Mouse (Mus musculus) adrenal gland (tissue): ENCODE results near the gene Slc9b2.

Source experiments
- intact Hi-C: fragments of 180-260 bp; cut with DNase I; formaldehyde crosslinking; loops from one replicate; pipeline ENCODE4 v1.15.1; 2025

Gene Slc9b2

DNA sequence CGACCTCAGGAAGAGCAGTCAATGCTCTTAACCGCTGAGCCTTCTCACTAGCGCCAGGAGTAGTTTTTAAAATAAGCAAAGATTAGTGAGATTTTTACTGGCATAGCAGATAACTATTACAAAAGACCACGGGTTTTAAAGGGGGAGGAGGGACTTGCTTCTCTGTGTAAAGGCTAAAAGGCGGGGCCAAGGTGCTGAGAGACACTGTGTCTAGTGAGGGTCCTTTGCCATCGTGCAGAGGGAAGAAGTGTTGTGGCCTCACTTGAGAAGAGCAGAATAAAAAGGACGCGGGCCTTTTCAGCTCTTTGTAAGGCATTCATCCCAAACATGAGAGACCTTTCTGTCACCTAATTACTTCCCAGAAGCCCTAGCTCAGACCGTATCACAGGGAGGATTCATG, 2.9 kb upstream of the Slc9b2 start:
- intact Hi-C loops, result no loop called here

DNA sequence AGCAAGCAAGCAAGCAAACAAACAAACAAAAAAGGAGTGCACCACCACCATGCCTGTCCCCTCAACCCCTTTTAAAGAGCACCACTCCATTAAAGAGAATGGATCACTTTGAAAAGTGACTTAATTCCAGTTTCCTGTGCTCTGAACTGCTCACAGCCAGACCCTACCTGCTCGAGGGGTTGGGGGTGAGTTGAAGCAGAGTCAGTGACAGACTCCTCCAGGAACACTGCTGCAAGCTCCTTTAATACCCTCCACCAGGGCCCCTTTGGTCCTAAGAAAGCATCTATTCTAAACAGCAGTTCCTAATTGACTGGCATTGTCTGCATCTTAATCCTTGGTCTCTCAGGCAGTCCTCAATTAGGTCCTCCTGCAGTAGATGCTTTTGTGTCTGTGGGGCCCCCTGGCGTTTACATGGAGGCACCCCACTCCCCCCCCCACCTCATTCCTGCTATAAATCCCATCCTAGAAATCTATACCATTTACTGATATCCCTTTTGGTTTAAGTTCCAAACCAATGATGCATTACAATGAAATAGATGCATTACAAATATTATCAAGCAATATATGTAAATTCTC, 5.5 kb downstream of the Slc9b2 start:
- intact Hi-C loops, result no loop called here

DNA sequence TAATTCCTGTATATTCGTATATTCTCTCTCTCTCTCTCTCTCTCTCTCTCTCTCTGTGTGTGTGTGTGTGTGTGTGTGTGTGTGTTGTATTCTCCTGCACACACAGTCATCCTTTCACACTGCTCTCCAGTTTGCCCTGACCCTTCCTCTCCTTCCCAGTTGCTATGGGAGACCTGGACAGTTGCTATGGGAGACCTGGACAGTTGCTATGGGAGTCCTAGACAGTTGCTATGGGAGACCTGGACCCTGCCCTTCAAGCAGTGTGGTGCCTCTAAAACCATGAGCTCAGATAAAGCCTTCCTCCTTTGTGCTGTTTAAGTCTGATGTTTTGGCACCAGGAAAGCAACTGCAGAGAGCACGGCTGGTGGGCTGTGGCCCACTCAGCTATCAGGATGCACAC, 6.2 kb downstream of the Slc9b2 start:
- intact Hi-C loops, result no loop called here

DNA sequence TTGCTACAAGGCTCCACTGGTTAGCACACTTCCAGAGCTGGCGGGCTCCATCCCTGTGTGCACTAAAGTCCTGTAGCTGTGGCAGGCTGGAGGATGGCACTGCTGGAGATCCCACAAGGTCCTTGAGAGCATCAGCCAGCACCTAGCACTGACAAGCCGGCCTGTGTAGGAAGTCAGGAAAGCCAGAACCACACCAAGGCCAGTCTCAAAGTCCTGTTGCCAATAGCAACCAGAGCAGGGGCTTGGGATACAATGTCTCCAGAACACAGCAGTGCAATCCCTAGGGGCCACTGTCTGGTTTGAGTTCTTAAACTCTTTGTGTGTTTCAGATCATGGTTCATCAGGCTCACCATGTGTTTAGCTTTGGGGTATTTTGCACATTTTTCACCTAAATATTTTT, 7.3 kb downstream of the Slc9b2 start:
- intact Hi-C loops, result no loop called here

DNA sequence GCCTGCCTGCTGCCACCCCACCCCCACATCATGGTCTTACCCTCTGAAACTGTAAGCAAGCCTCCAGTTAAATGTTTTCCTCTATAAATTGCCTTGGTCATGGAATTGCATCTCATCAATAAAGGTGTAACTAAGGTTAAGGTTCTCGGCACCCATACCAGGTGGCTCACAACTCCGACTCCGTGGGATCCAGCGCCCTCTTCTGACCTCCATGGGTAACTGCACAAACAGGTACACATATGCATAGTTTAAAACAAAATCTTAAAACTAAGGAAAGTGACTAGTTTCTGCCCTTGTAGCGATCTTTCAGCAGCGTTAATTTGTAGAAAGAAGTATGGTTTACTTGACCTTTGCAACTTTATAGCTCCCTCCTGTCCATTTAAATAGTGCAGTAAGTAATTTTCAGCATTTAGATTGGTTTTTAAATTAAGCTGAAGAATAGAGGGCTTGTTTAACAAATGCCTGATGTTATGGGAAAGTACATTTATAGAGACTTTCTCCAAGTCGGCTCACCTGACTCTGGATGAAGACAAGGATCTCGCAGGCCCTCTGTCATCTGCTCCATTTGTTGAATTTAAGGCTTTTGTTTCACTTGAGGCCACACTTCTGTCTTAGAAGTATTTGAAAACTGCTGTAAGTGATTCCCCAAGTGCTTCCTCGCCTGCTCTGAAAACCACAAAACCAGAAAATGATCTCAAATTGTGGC, 8.4 kb downstream of the Slc9b2 start:
- intact Hi-C loops, result no loop called here

DNA sequence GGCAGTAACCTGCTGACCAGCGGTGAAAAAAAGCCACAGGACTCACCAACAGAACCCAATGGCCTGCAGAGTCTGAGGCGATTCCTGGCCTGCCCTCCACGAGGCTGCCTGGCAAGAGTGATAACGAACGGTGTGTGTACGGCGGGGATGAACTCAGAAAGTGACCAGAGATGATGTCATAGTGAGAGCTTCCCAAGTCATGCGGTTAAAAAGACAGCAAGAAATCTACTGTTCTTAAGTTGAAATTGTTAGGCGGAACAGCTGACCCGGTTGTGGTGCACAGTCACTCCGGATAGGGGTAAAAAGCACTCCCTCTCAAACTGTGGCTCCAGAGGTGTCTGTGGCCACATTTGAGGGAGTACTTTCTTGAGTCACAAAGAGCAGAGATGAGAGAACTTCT, 10.8 kb downstream of the Slc9b2 start:
- intact Hi-C loops, result no loop called here

DNA sequence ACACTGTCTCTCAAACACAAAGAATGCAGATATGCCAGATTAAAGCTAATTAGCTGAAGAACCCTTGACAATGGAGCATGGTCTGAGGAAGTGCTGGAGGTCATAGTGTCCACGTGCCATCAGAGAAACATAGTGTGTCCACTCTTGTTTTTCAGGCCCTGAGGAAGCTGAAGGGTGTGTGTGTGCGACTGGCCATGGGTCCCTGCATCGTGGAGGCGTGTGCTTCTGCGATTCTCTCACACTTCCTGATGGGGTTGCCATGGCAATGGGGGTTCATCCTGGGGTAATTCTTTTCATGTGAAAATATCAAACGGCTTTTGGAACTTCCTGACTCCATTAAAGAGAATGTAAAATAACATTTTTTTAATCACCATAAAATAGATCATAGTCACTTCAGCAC, 16.9 kb downstream of the Slc9b2 start:
- intact Hi-C loops, result no loop called here

DNA sequence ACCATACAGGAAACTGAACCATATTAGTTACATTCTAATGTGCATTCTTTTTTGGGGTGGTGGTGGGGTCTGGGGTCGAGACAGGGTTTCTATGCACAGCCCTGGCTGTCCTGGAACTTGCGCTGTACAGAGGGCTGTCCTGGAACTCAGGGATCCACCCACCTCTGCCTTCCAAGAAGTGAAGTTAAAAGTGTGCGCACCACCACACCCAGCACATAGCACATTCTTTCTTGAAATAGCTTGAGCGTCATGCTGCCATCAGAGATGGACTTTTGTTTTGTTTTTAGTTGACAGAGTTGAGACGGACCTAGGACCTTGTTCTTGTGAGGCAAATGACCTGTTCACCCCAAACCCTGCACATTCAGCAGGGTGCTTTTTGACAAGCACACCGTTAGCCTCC, 19.7 kb downstream of the Slc9b2 start:
- intact Hi-C loops, result loop anchor here (5.0 kb wide), 1 partner anchor 35 kb away; no protein-coding TSS in a partner anchor

DNA sequence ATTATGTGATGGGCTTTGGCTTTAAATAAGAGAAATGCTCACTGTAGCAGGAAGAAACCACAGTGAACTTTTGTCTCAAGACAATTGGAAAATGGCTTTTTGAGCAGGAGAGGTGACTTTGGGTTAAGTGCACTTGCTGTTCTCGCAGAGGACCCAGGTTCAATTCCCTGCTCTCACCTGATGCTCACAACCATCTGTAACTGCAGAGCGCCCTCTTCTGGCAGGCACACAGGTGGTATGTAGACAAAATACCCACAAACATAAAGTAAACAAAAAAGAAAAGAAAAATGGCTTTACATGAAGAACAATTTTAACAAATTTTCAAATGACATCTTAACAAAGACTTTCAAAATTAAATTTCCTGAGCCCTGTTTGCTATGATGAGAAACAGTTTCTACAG, 20.1 kb downstream of the Slc9b2 start:
- intact Hi-C loops, result loop anchor here (5.0 kb wide), 1 partner anchor 35 kb away; no protein-coding TSS in a partner anchor

DNA sequence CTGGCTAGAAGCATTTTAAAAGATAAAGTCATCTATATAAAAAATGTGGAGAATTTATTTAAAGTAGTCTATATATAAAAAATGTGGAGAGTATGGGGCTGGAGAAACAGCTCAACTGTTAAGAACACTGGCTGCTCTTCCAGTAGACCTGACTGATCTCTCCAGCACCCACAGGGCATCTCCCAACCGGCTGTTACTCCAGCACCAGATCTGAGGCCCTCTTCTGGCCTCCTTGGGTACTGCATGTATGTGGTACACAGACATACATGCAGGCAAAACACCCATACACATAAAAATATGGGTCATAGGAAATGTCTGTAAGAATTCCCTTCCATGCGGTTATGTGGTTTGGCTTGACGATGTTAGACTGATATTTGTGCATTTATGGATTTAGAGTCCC, 21.1 kb downstream of the Slc9b2 start:
- intact Hi-C loops, result loop anchor here (5.0 kb wide), 1 partner anchor 36 kb away; no protein-coding TSS in a partner anchor

DNA sequence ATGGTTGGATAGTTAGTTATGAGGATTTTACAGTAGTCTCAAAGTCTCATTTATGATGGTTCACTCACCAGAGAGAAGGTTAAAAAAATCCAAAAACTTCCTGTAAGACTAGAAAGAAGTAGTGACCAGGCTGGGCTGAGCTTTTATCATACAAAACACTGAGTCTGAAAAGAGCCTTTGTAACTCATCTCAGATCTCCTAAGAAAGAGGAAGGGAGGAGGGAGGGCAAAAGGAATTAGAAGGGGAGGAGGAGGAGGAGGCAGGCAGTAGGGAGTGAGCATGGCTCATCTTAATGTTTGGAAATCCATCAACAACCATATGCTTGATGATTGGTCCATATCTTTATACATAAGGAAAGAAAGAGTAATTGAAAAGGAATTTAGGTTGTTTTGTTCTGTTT, 25.2 kb downstream of the Slc9b2 start:
- intact Hi-C loops, result no loop called here

DNA sequence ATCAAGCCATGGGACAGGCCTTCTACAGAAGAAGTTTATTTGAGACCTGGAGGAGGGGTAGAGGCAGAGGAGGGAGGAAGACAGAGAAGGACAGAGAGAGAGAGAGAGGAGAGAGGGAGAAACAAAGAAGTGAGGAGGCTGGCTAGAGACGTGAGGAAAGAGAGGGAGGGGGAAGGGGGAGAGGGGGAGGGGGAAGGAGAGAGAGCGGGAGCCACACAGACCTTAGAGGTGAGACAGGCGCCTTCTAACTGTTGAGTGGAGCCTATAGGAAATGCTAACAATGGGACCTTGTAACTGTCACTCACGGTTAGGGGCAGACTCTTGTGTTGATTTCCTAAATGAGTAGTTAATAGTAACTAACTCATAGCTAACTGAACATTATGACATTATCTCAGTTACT, 26.3 kb downstream of the Slc9b2 start:
- intact Hi-C loops, result no loop called here

DNA sequence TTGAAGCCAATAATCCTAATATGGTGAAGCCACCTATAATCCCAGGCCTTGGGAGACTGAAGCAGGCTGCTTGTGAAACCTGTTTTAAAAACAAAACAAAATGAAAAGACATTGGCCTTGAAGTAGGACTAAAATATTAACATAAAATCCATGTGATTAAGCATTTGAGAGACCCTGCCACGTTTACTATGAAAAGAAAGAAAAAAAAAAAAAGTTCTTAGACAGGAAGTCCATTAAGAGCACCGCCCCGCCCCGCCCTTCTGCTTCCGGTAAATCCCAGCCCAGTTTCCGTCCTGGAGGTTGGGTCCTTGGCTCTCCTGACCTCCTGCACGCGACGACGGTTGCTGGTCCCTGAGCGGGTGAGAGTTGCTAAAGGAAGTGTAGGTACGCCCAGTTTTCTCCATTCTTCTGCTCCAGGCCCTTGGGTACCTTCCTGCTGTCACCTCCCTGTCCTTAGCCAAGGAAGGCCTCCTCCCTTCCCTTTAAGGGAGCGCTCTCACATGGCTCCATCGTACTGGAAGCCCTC, 40.3 kb downstream of the Slc9b2 start, which contains the start of gene Slc9b1:
Gene Slc9b1 (plus strand): TSS at position 291 of the 526 bp plus-strand sequence.
- intact Hi-C loops, result no loop called here

DNA sequence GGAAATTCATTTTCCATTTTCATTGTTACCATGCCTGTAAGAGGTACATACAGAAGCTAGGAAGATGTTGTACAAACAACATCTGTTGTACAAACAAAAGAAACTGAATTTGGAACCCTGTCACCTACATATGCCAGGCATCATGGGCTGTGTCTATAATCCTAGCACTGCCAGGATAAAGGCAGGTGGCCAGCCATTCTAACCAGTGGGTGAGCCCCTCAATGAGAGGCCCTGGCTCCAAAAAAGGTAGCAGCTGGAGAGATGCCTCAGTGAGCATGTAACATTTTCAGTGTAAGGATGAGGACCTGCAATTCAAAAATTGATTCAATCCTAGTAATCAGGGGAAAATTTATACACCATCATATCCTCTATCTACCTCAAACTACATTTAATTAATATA, 41.5 kb downstream of the Slc9b2 start:
- intact Hi-C loops, result no loop called here

DNA sequence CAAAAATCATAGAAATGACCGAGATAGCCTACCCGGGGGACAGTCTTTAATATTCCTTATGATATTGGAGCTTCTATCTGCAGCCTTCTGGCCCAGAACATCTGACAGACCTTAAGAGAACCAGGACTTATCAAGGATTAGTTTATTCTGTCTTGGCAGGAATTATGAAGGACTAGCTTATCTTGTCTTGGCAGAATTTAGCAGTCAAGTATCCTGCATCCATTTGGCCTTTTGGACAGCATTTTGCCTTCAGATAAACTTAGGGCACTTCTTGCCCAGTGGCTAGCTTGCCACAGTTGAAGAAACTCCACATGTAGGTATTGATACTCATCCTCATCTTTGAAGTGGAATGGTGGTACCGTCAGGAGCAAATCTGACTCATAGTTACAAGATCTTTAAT, 44.4 kb downstream of the Slc9b2 start:
- intact Hi-C loops, result no loop called here

DNA sequence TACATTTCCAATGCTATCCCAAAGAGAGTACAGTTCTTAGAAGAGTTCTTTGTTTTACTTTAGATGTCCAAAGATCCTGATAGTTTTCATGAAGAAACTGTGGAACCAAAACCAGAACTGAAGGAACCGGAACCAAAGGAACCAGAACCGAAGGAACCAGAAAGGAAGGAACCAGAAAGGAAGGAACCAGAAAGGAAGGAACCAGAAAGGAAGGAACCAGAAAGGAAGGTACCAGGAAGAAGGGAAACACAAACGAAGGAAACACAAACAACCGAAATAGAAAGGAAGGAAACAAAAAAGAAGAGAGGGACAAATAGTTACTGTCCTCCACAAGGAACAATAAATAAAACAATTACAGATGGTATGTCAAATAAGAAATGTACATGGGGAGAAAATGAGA, 49.9 kb downstream of the Slc9b2 start:
- intact Hi-C loops, result no loop called here

DNA sequence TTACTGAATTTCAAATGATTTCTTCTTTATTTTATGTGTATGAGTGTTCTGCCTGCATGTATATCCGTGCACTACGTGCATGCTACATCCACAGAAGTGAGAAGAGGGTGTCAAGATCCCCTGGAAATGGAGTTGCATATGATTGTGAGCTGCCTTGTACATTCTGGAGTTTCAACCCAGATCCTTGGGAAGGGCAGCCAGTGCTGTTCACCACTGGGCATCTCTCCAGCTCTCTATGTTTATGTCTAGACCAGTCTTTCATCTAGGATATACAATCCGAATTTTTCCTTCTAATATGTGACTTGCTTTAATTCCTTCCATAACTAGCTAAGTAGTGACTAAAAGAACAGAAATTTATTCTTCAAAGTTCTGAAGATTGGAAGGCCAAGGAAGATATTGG, 68.3 kb downstream of the Slc9b2 start:
- intact Hi-C loops, result no loop called here

DNA sequence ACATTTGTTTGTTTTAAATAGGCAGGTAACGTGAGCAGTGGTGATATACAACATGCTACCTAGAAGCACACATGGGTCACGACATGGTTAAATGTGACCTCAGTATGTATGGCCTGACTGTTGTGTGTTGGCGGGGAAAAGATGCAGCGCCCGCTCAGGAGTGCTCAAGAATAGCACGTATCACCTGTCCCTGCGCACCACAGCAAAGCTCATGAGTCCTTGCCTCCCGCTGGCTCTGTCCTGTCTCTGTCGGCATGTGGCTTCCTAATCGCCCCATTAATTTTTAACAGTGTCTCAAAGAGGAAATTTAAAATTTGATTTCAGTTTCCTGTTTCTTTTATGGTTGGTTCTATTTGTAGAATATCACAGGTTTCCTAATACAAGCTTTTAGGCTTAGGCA, 69.9 kb downstream of the Slc9b2 start:
- intact Hi-C loops, result no loop called here

DNA sequence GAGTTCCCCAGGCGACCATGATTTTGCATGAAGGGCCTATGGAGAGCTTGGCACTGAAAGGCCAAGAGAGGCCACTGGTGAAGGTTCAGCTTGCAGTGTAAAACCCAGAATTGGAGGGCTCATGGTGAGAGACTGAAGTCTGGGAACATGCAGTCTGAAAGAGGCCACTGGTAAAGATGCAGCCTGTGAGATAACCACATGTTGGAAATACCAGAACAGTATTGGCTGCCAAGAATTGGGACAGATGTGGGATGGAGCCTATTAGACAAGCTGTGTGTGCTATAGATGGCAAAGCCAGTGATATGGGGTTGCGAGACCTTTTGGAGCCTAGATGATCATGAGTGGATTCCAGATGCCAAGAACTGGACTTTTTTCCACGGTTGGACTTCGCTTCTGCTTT, 72.4 kb downstream of the Slc9b2 start:
- intact Hi-C loops, result no loop called here

DNA sequence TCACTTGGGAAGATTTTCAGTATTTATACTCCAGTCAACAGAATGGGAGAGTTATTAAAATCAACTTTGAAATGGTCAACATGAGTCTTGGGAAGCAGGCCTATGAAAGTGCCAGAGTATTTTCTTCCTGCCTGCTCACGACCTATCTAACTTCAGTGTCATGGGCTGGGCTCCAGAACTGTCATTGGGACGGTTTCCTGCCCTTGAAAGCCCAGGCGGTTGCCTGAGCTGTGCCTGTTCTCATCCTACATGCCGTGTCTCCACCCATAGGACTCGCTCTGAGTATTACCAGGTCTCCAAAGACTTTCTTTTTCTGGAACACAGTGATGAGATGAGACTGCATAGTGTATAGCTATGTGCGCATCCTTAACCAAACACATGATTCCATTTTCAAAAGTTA, 85.7 kb downstream of the Slc9b2 start:
- intact Hi-C loops, result no loop called here
